Mouse (Mus musculus) G1E (cell line): ENCODE measurements around the gene Dop1b. TPM values are rescaled to one million over a fixed set of nuclear protein-coding genes. Genes with fewer than 3 reads are reported as not detected.
A peak's percentile ranks its signal among the peaks of the same experiment; 100 is the strongest.
"Not testable (repeated sequence)": the region's sequence is repeated elsewhere in the genome, so short reads cannot be mapped to it uniquely, and the experiment has no call there.

Experiments
- ATAC-seq: 2 replicates; pipeline ENCODE4 v1.8.0; 2016; ENCODE audit warnings: mild to moderate bottlenecking; ENCODE audit not compliant: insufficient number of reproducible peaks, poor library complexity, low FRiP score, severe bottlenecking; ENCODE audit errors: extremely low read depth
- DNase-seq: peaks from one replicate; pipeline ENCODE4 v3.0.0; 2012; ENCODE audit warnings: low spot score
- H3K27me3 ChIP-seq: 2 replicates; pipeline ENCODE4 v1.6.1; 2012; ENCODE audit warnings: mild to moderate bottlenecking, low read length, inconsistent platforms; ENCODE audit not compliant: insufficient read depth
- H3K36me3 ChIP-seq: replicated peaks from 2 replicates; pipeline ENCODE3; 2012; ENCODE audit warnings: mild to moderate bottlenecking, inconsistent platforms
- H3K4me1 ChIP-seq: 2 replicates; pipeline ENCODE4 v1.6.1; 2012; ENCODE audit warnings: low read depth, low read length, inconsistent platforms, mixed read lengths; ENCODE audit not compliant: insufficient read depth
- H3K4me3 ChIP-seq: 2 replicates; pipeline ENCODE4 v1.5.1; 2012; ENCODE audit warnings: low read depth, mild to moderate bottlenecking, inconsistent platforms, low read length, moderate library complexity, mixed read lengths
- H3K9me3 ChIP-seq: replicated peaks from 2 replicates; pipeline ENCODE4 v1.6.1; 2012; ENCODE audit warnings: inconsistent platforms
- CTCF ChIP-seq: IDR thresholded peaks from 2 replicates; pipeline ENCODE4 v1.5.1; 2012; ENCODE audit warnings: low read depth, low read length, inconsistent platforms, mixed read lengths
- GATA1 ChIP-seq: IDR thresholded peaks from 2 replicates; pipeline ENCODE4 v1.6.1; 2012; ENCODE audit warnings: borderline replicate concordance, low read length, inconsistent platforms, mixed read lengths
- GATA2 ChIP-seq: IDR thresholded peaks from 2 replicates; pipeline ENCODE4 v1.6.1; 2012; ENCODE audit warnings: low read depth, low read length, inconsistent platforms, borderline replicate concordance
- POLR2AphosphoS5 ChIP-seq: IDR thresholded peaks from 2 replicates; pipeline ENCODE4 v1.6.1; 2012; ENCODE audit warnings: low read depth, low read length, inconsistent platforms; ENCODE audit not compliant: insufficient replicate concordance
- TAL1 ChIP-seq: conservative IDR thresholded peaks from 2 replicates; pipeline ENCODE4 v1.6.1; 2012; ENCODE audit warnings: low read depth, low read length, inconsistent platforms, mixed read lengths
- polyA plus RNA-seq: library from polyadenylated mRNA; stranded (reverse); fragments of >175 nt; gene quantifications from 2 replicates; pipeline ENCODE4 v1.2.3, GENCODE M21; 2012
- total RNA-seq, 2 experiments: library from RNA; stranded (forward) in 1 of 2; stranded (reverse) in 1 of 2; fragments of 200-1000 nt in 1 of 2; fragments of >200 nt in 1 of 2; fragmentation: Nextera tagmentation in 1 of 2; gene quantifications; 2 replicates each; pipeline ENCODE4 v1.2.3; 2014 to 2017

The Dop1b gene
- total and polyA plus RNA-seq, 3 experiments: 1.2 to 3.2 (median 1.6) TPM

- no peak for ATAC-seq
- Histone ChIP-seq H3K9me3 (peaks cover 8% of the 10 kb centered on the region), H3K4me1 (no peaks in the 10 kb centered on the region; the same call in 1 of the 2 replicates), H3K27me3 (peaks cover 17% of the 10 kb centered on the region), H3K4me3 (no peak overlapping the region), H3K36me3 (no peaks in the 10 kb centered on the region)
- TF ChIP-seq POLR2AphosphoS5 (no peak), TAL1 (no peak), CTCF (no peak), GATA1 (no peak), GATA2 (no peak)
- no peak for DNase-seq
Observed at GRCm38 (mm10) chr16:93679165-93679564, 32.5 kb upstream of the Dop1b start.

GRCm38 (mm10) chr16:93682156-93682688 is 29.5 kb upstream of the Dop1b start:
- peaks cover 2% of the 10 kb centered on the region; the same call in 1 of the 2 replicates for H3K4me1 ChIP-seq
- no peak for TF ChIP-seq POLR2AphosphoS5
- no peak for TF ChIP-seq GATA2
- no peak for TF ChIP-seq CTCF
- no peak for TF ChIP-seq GATA1
- no peak for TF ChIP-seq TAL1
- ATAC-seq (no peak), DNase-seq (no peak)
- H3K9me3 ChIP-seq: peaks cover 8% of the 10 kb centered on the region
- peaks cover 22% of the 10 kb centered on the region for H3K27me3 ChIP-seq
- no peaks in the 10 kb centered on the region for H3K36me3 ChIP-seq
- H3K4me3 ChIP-seq: no peak overlapping the region

GRCm38 (mm10) chr16:93682689-93683507 is 28.8 kb upstream of the Dop1b start, which contains the start of gene Cbr3:
Gene Cbr3, plus strand, starts transcription at chr16:93683215.
- TF ChIP-seq GATA1: no peak
- TF ChIP-seq TAL1: no peak
- TF ChIP-seq GATA2: no peak
- TF ChIP-seq CTCF: no peak
- no peak for TF ChIP-seq POLR2AphosphoS5
- H3K9me3 ChIP-seq: peaks cover 8% of the 10 kb centered on the region
- H3K27me3 ChIP-seq: peaks cover 22% of the 10 kb centered on the region
- ATAC-seq: no peak
- 0 out of 2 replicates have a peak within 1 kb of the TSS, but pooled peaks have one; percentile 15 for H3K4me3 ChIP-seq
- peaks cover 2% of the 10 kb centered on the region; the same call in 1 of the 2 replicates for H3K4me1 ChIP-seq
- H3K36me3 ChIP-seq: no peaks in the 10 kb centered on the region
- DNase-seq: no peak

- peaks cover 22% of the 10 kb centered on the region for H3K27me3 ChIP-seq
Observed at GRCm38 (mm10) chr16:93683508-93684236, 28.0 kb upstream of the Dop1b start.

GRCm38 (mm10) chr16:93684441-93684840 is 27.3 kb upstream of the Dop1b start:
- no peak for TF ChIP-seq CTCF
- no peak for TF ChIP-seq GATA1
- TF ChIP-seq GATA2: no peak
- TF ChIP-seq POLR2AphosphoS5: no peak
- no peak for TF ChIP-seq TAL1
- Histone ChIP-seq H3K4me3 (no peak overlapping the region), H3K4me1 (peaks cover 2% of the 10 kb centered on the region; the same call in 1 of the 2 replicates), H3K36me3 (no peaks in the 10 kb centered on the region), H3K9me3 (peaks cover 8% of the 10 kb centered on the region), H3K27me3 (peaks cover 24% of the 10 kb centered on the region)
- ATAC-seq: no peak
- DNase-seq: no peak

More at GRCm38 (mm10) chr16:93683508-93684236, 28.0 kb upstream of the Dop1b start:
- Histone ChIP-seq H3K9me3 (peaks cover 8% of the 10 kb centered on the region), H3K36me3 (no peaks in the 10 kb centered on the region), H3K4me1 (peaks cover 2% of the 10 kb centered on the region; the same call in 1 of the 2 replicates), H3K4me3 (0 out of 2 replicates have a peak overlapping the region, but pooled peaks have one; percentile 15)
- DNase-seq (no peak), ATAC-seq (no peak)
- TF ChIP-seq GATA2: no peak

- H3K4me3 ChIP-seq, ATAC-seq, H3K4me1 ChIP-seq, H3K36me3 ChIP-seq, H3K9me3 ChIP-seq, DNase-seq: not testable (repeated sequence)
- peaks cover 31% of the 10 kb centered on the region for H3K27me3 ChIP-seq
Observed at GRCm38 (mm10) chr16:93685783-93686182, 25.9 kb upstream of the Dop1b start.
